Mouse (Mus musculus): ENCODE results near the gene Slc25a38. TPM values are rescaled to one million over a fixed set of nuclear protein-coding genes. Genes with fewer than 3 reads are reported as not detected.

The Slc25a38 gene
- total and polyA plus RNA-seq, 3 experiments = 38.8 to 59.8 (median 39.1) TPM

GRCm38 (mm10) chr9:120144474-120144873 is 34.3 kb downstream of the Slc25a38 start:
- Histone ChIP-seq H3K4me1 (ENCODE audit: insufficient read depth, low read depth, low read length) (no peaks in the 10 kb centered on the region), H3K4me3 (ENCODE audit: low read depth, low read length) (no peak overlapping the region), H3K27me3 (ENCODE audit: insufficient read depth, low read length) (peaks cover 43% of the 10 kb centered on the region), H3K36me3 (replicated peaks) (no peaks in the 10 kb centered on the region), H3K9me3 (replicated peaks) (0 out of 2 replicates have a peak, but pooled peaks cover 2% of the 10 kb centered on the region)
- TF ChIP-seq GATA2 (IDR thresholded peaks at IDR 0.05; ENCODE audit: borderline replicate concordance, low read depth, low read length) (no peak), TAL1 (conservative IDR thresholded peaks at IDR 0.05; ENCODE audit: low read depth, low read length) (no peak), POLR2AphosphoS5 (IDR thresholded peaks at IDR 0.05; ENCODE audit: insufficient replicate concordance, low read depth, low read length) (no peak), CTCF (IDR thresholded peaks at IDR 0.05; ENCODE audit: low read depth, low read length) (no peak), GATA1 (IDR thresholded peaks at IDR 0.05; ENCODE audit: borderline replicate concordance, low read length) (no peak)
- ATAC-seq (ENCODE audit: extremely low read depth, insufficient number of reproducible peaks, low FRiP score, poor library complexity, severe bottlenecking) = no peak
- no peak for DNase-seq (ENCODE audit: low spot score)

GRCm38 (mm10) chr9:120149222-120149828 is 39.2 kb downstream of the Slc25a38 start, which contains the start of gene Mobp:
Mobp (plus strand) TSS chr9:120149707.
- peaks cover 56% of the 10 kb centered on the region for H3K27me3 ChIP-seq (ENCODE audit: insufficient read depth, low read length)
- H3K9me3 ChIP-seq (replicated peaks) = no peaks in the 10 kb centered on the region
- peaks cover 3% of the 10 kb centered on the region; the same call in 1 of the 2 replicates for H3K4me1 ChIP-seq (ENCODE audit: insufficient read depth, low read depth, low read length)
- no peak within 1 kb of the TSS for H3K4me3 ChIP-seq (ENCODE audit: low read depth, low read length)
- ATAC-seq (ENCODE audit: extremely low read depth, insufficient number of reproducible peaks, low FRiP score, poor library complexity, severe bottlenecking) (no peak), DNase-seq (ENCODE audit: low spot score) (no peak)
- no peaks in the 10 kb centered on the region for H3K36me3 ChIP-seq (replicated peaks)
- TF ChIP-seq GATA2 (IDR thresholded peaks at IDR 0.05; ENCODE audit: borderline replicate concordance, low read depth, low read length) = no peak
- no peak for TF ChIP-seq GATA1 (IDR thresholded peaks at IDR 0.05; ENCODE audit: borderline replicate concordance, low read length)
- TF ChIP-seq CTCF (IDR thresholded peaks at IDR 0.05; ENCODE audit: low read depth, low read length) = no peak
- TF ChIP-seq POLR2AphosphoS5 (IDR thresholded peaks at IDR 0.05; ENCODE audit: insufficient replicate concordance, low read depth, low read length) = no peak
- no peak for TF ChIP-seq TAL1 (conservative IDR thresholded peaks at IDR 0.05; ENCODE audit: low read depth, low read length)

GRCm38 (mm10) chr9:120151152-120151551 is 41.0 kb downstream of the Slc25a38 start:
- TF ChIP-seq CTCF (IDR thresholded peaks at IDR 0.05; ENCODE audit: low read depth, low read length) (no peak), TAL1 (conservative IDR thresholded peaks at IDR 0.05; ENCODE audit: low read depth, low read length) (no peak), GATA2 (IDR thresholded peaks at IDR 0.05; ENCODE audit: borderline replicate concordance, low read depth, low read length) (no peak), GATA1 (IDR thresholded peaks at IDR 0.05; ENCODE audit: borderline replicate concordance, low read length) (no peak), POLR2AphosphoS5 (IDR thresholded peaks at IDR 0.05; ENCODE audit: insufficient replicate concordance, low read depth, low read length) (no peak)
- no peaks in the 10 kb centered on the region for H3K9me3 ChIP-seq (replicated peaks)
- peaks cover 3% of the 10 kb centered on the region; the same call in 1 of the 2 replicates for H3K4me1 ChIP-seq (ENCODE audit: insufficient read depth, low read depth, low read length)
- DNase-seq (ENCODE audit: low spot score) (no peak), ATAC-seq (ENCODE audit: extremely low read depth, insufficient number of reproducible peaks, low FRiP score, poor library complexity, severe bottlenecking) (peak; percentile 52)
- no peak overlapping the region for H3K4me3 ChIP-seq (ENCODE audit: low read depth, low read length)
- no peaks in the 10 kb centered on the region for H3K36me3 ChIP-seq (replicated peaks)
- H3K27me3 ChIP-seq (ENCODE audit: insufficient read depth, low read length) = peaks cover 57% of the 10 kb centered on the region

- ATAC-seq (ENCODE audit: extremely low read depth, insufficient number of reproducible peaks, low FRiP score, poor library complexity, severe bottlenecking) (no peak), DNase-seq (ENCODE audit: low spot score) (no peak)
- Histone ChIP-seq H3K4me1 (ENCODE audit: insufficient read depth, low read depth, low read length) (peaks cover 3% of the 10 kb centered on the region; the same call in 1 of the 2 replicates), H3K27me3 (ENCODE audit: insufficient read depth, low read length) (peaks cover 52% of the 10 kb centered on the region), H3K36me3 (replicated peaks) (no peaks in the 10 kb centered on the region), H3K9me3 (replicated peaks) (no peaks in the 10 kb centered on the region), H3K4me3 (ENCODE audit: low read depth, low read length) (no peak overlapping the region)
- TF ChIP-seq TAL1 (conservative IDR thresholded peaks at IDR 0.05; ENCODE audit: low read depth, low read length) = no peak
- no peak for TF ChIP-seq CTCF (IDR thresholded peaks at IDR 0.05; ENCODE audit: low read depth, low read length)
- TF ChIP-seq GATA2 (IDR thresholded peaks at IDR 0.05; ENCODE audit: borderline replicate concordance, low read depth, low read length) = no peak
- no peak for TF ChIP-seq GATA1 (IDR thresholded peaks at IDR 0.05; ENCODE audit: borderline replicate concordance, low read length)
- TF ChIP-seq POLR2AphosphoS5 (IDR thresholded peaks at IDR 0.05; ENCODE audit: insufficient replicate concordance, low read depth, low read length) = no peak
Measured at GRCm38 (mm10) chr9:120151906-120152399, 41.8 kb downstream of the Slc25a38 start.

GRCm38 (mm10) chr9:120158047-120158446 is 47.9 kb downstream of the Slc25a38 start:
- Histone ChIP-seq H3K4me3 (ENCODE audit: low read depth, low read length) (no peak overlapping the region; the same call in 1 of the 2 replicates), H3K36me3 (replicated peaks) (no peaks in the 10 kb centered on the region), H3K9me3 (replicated peaks) (0 out of 2 replicates have a peak, but pooled peaks cover 5% of the 10 kb centered on the region), H3K4me1 (ENCODE audit: insufficient read depth, low read depth, low read length) (peaks cover 8% of the 10 kb centered on the region), H3K27me3 (ENCODE audit: insufficient read depth, low read length) (peaks cover 18% of the 10 kb centered on the region)
- no peak for TF ChIP-seq GATA2 (IDR thresholded peaks at IDR 0.05; ENCODE audit: borderline replicate concordance, low read depth, low read length)
- TF ChIP-seq TAL1 (conservative IDR thresholded peaks at IDR 0.05; ENCODE audit: low read depth, low read length) = no peak
- no peak for TF ChIP-seq CTCF (IDR thresholded peaks at IDR 0.05; ENCODE audit: low read depth, low read length)
- ATAC-seq (ENCODE audit: extremely low read depth, insufficient number of reproducible peaks, low FRiP score, poor library complexity, severe bottlenecking) (peak; percentile 93), DNase-seq (ENCODE audit: low spot score) (no peak)

- peaks cover 12% of the 10 kb centered on the region; the same call in 1 of the 2 replicates for H3K27me3 ChIP-seq (ENCODE audit: insufficient read depth, low read length)
- TF ChIP-seq POLR2AphosphoS5 (IDR thresholded peaks at IDR 0.05; ENCODE audit: insufficient replicate concordance, low read depth, low read length) = no peak
- no peak for TF ChIP-seq GATA1 (IDR thresholded peaks at IDR 0.05; ENCODE audit: borderline replicate concordance, low read length)
- no peak for TF ChIP-seq GATA2 (IDR thresholded peaks at IDR 0.05; ENCODE audit: borderline replicate concordance, low read depth, low read length)
- no peak for TF ChIP-seq TAL1 (conservative IDR thresholded peaks at IDR 0.05; ENCODE audit: low read depth, low read length)
- TF ChIP-seq CTCF (IDR thresholded peaks at IDR 0.05; ENCODE audit: low read depth, low read length) = no peak
Measured at GRCm38 (mm10) chr9:120163862-120164261, 53.7 kb downstream of the Slc25a38 start.

More at GRCm38 (mm10) chr9:120163862-120164261, 53.7 kb downstream of the Slc25a38 start:
- no peaks in the 10 kb centered on the region for H3K36me3 ChIP-seq (replicated peaks)
- 0 out of 2 replicates have a peak, but pooled peaks cover 2% of the 10 kb centered on the region for H3K9me3 ChIP-seq (replicated peaks)
- ATAC-seq (ENCODE audit: extremely low read depth, insufficient number of reproducible peaks, low FRiP score, poor library complexity, severe bottlenecking) (no peak), DNase-seq (ENCODE audit: low spot score) (no peak)
- H3K4me3 ChIP-seq (ENCODE audit: low read depth, low read length) = no peak overlapping the region
- H3K4me1 ChIP-seq (ENCODE audit: insufficient read depth, low read depth, low read length) = no peaks in the 10 kb centered on the region

All from G1E (cell line).